Mouse (Mus musculus) stomach, postnatal 0 days (tissue): ENCODE measurements at regions not wholly inside any gene's neighbourhood (a gene's known extent, or its start where the extent isn't known, plus 50 kb on each side); places are given as distances from the start of the nearest gene placed in this dataset.

ENCODE experiments used
- CTCF ChIP-seq: IDR thresholded peaks from 2 replicates; pipeline ENCODE4 v1.5.1; 2016; ENCODE audit warnings: antibody characterized with exemption, low read depth, mild to moderate bottlenecking, moderate library complexity
- EP300 ChIP-seq: optimal IDR thresholded peaks from 2 replicates; pipeline ENCODE3; 2016; ENCODE audit warnings: antibody characterized with exemption

- TF ChIP-seq CTCF (no peak), EP300 (no peak)
These were observed 226.6 kb downstream of the Jrkl start for GRCm38 (mm10) chr9:13019025-13019424.
